Mouse (Mus musculus): ENCODE measurements at regions not wholly inside any gene's neighbourhood (a gene's known extent, or its start where the extent isn't known, plus 50 kb on each side); places are given as distances from the start of the nearest gene placed in this dataset.

DNA sequence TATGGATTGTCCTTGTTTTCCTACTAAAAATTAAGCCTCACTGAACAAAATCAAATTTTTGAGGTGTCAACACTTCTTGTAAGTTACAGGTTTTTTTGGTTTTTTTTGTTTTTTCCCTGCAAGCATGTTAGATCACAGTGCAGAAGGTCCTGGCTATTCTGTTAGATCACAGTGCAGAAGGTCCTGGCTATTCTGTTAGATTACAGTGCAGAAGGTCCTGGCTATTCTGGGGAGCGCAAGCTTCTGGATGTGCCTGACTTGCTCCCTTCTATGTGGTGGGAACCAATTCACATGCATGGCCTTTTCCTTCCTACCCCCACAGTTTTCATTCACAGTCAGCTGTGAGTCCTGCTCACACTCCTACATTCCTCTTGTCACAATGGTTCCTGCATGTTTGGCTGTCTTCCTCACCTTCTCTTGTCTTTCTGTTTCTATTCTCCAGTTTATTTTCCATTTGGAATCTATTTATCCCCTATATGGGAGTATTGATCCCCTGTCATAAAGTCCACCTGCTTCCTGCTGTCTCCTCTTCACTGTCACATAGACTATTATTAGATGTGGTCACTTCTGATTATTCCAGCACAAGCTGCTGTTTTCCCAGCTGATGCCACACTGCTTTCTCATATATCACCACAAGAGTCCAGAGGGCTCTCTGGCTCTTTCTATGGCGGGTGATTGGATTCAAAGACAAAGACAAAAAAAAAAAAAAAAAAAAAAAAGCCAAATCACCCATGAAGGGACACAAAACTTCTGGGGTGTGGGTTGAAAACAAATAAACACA, 866.3 kb upstream of the Gm5150 start:
- no peaks in the 10 kb centered on the region for H3K9me3 ChIP-seq (ENCODE audit: control insufficient read depth)
- ATAC-seq, result no peak
- H3K4me3 ChIP-seq (ENCODE audit: low read depth, low read length), result no peak overlapping the region
- H3K4me1 ChIP-seq (replicated peaks; ENCODE audit: control insufficient read depth, insufficient read depth, low read length), result no peaks in the 10 kb centered on the region
- H3K27me3 ChIP-seq (replicated peaks; ENCODE audit: control insufficient read depth, insufficient read depth, low read length), result no peaks in the 10 kb centered on the region
- no peak overlapping the region for H3K9ac ChIP-seq (ENCODE audit: low read depth, low read length)
- H3K36me3 ChIP-seq (ENCODE audit: control insufficient read depth, insufficient read depth), result no peaks in the 10 kb centered on the region
- H3K4me2 ChIP-seq (replicated peaks; ENCODE audit: low read depth), result no peak overlapping the region
- no peak for TF ChIP-seq CTCF (IDR thresholded peaks at IDR 0.05; ENCODE audit: low read depth)
- H3K27ac ChIP-seq (ENCODE audit: low read depth, low read length), result no peak overlapping the region
- 74% methylated on average over 2 of the region's 2 CpGs for WGBS

DNA sequence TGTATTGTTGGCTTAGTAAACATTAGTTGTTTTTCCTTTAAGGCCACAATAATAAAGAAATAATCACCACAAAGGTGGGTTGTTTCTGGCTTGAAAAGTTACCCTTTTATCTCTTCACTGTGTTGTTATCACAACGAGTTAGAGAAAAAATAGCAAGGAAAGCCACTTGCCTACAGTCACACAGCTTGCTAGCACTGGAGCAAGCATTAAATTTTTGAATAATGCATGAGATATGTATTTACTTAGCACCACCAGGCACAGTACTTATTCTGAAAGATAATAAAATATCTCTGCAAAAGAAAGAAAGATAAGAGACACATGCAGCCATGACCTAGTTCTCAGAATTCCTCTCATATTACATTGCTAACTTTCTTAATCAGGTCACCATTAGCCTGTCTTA, 853.8 kb upstream of the Gm5150 start:
- Histone ChIP-seq H3K36me3 (ENCODE audit: control insufficient read depth, insufficient read depth) (no peaks in the 10 kb centered on the region), H3K4me3 (ENCODE audit: low read depth, low read length) (no peak overlapping the region), H3K4me1 (replicated peaks; ENCODE audit: control insufficient read depth, insufficient read depth, low read length) (no peaks in the 10 kb centered on the region), H3K4me2 (replicated peaks; ENCODE audit: low read depth) (no peak overlapping the region), H3K9me3 (ENCODE audit: control insufficient read depth) (no peaks in the 10 kb centered on the region), H3K27me3 (replicated peaks; ENCODE audit: control insufficient read depth, insufficient read depth, low read length) (no peaks in the 10 kb centered on the region), H3K27ac (ENCODE audit: low read depth, low read length) (no peak overlapping the region), H3K9ac (ENCODE audit: low read depth, low read length) (no peak overlapping the region)
- ATAC-seq, result no peak
- TF ChIP-seq CTCF (IDR thresholded peaks at IDR 0.05; ENCODE audit: low read depth), result no peak
- WGBS, result 58% methylated on average over 1 of the region's 1 CpGs

DNA sequence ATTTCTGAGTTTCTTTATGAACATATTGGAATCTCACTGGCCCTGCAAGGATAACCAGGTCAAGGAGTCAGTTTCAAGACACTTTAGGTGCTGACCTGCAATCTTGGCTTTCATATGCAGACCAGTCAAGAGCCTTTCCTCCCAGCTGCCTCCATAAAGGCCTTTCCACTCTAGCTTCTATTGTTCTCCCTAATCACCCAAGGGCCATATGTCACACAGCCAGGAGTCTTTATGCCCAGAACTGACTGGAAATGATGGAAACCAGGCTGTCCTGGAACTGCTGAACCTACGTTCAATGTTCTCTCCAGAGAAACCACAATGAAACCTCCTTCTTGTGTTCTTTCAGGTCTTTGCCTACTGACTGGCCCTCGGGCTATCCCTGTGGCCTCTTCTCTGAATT, 852.7 kb upstream of the Gm5150 start:
- Histone ChIP-seq H3K4me3 (ENCODE audit: low read depth, low read length) (no peak overlapping the region), H3K27me3 (replicated peaks; ENCODE audit: control insufficient read depth, insufficient read depth, low read length) (no peaks in the 10 kb centered on the region), H3K9ac (ENCODE audit: low read depth, low read length) (no peak overlapping the region), H3K9me3 (ENCODE audit: control insufficient read depth) (no peaks in the 10 kb centered on the region), H3K27ac (ENCODE audit: low read depth, low read length) (no peak overlapping the region), H3K4me2 (replicated peaks; ENCODE audit: low read depth) (no peak overlapping the region), H3K36me3 (ENCODE audit: control insufficient read depth, insufficient read depth) (no peaks in the 10 kb centered on the region), H3K4me1 (replicated peaks; ENCODE audit: control insufficient read depth, insufficient read depth, low read length) (no peaks in the 10 kb centered on the region)
- 72% methylated on average over 2 of the region's 2 CpGs for WGBS
- no peak for TF ChIP-seq CTCF (IDR thresholded peaks at IDR 0.05; ENCODE audit: low read depth)
- ATAC-seq, result no peak

DNA sequence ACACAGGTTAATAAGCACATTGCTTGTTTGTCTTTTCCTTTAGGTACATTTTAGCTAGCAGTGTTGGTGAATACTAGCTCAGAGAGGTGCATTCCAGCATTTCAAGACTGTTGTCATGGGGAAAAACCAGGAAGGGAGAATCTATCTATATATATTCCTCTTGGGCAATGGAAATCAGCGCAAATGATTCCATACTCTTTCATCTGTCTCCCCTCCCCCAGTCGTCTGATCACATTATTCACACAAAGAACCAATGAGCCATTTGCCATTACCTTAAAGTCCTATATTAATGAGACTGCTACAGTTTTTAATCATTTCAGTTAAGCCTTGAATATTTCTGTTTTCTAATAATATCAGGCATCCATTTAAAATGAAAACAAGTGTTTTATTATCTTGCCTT, 849.0 kb upstream of the Gm5150 start:
- no peak for TF ChIP-seq CTCF (IDR thresholded peaks at IDR 0.05; ENCODE audit: low read depth)
- H3K27me3 ChIP-seq (replicated peaks; ENCODE audit: control insufficient read depth, insufficient read depth, low read length), result no peaks in the 10 kb centered on the region
- H3K27ac ChIP-seq (ENCODE audit: low read depth, low read length), result no peak overlapping the region
- H3K9ac ChIP-seq (ENCODE audit: low read depth, low read length), result no peak overlapping the region
- no peaks in the 10 kb centered on the region for H3K9me3 ChIP-seq (ENCODE audit: control insufficient read depth)
- 84% methylated on average over 2 of the region's 2 CpGs for WGBS
- no peaks in the 10 kb centered on the region for H3K4me1 ChIP-seq (replicated peaks; ENCODE audit: control insufficient read depth, insufficient read depth, low read length)
- ATAC-seq, result no peak
- H3K4me2 ChIP-seq (replicated peaks; ENCODE audit: low read depth), result no peak overlapping the region
- no peaks in the 10 kb centered on the region for H3K36me3 ChIP-seq (ENCODE audit: control insufficient read depth, insufficient read depth)
- H3K4me3 ChIP-seq (ENCODE audit: low read depth, low read length), result no peak overlapping the region

DNA sequence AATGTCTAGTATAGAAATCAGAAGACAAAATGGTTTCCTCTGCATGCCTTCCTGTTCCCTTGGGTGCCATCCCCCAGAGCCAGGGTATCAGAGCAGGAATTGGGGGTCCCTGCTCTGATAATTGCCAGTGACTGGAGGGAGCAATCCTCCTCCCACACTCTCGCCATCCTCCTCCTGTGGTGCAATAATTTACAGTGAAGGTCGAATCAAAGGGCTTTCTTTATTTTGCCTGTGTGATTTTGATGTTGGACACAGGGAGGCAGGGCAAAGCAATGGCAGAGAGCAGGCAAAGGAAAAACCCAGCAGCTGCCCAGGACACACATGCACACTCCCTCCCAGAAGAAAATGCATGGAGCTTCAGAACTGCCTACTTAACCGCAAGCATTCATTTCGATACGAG, 847.8 kb upstream of the Gm5150 start:
- Histone ChIP-seq H3K9me3 (ENCODE audit: control insufficient read depth) (no peaks in the 10 kb centered on the region), H3K4me2 (replicated peaks; ENCODE audit: low read depth) (no peak overlapping the region), H3K4me1 (replicated peaks; ENCODE audit: control insufficient read depth, insufficient read depth, low read length) (no peaks in the 10 kb centered on the region), H3K4me3 (ENCODE audit: low read depth, low read length) (no peak overlapping the region), H3K27me3 (replicated peaks; ENCODE audit: control insufficient read depth, insufficient read depth, low read length) (no peaks in the 10 kb centered on the region), H3K36me3 (ENCODE audit: control insufficient read depth, insufficient read depth) (no peaks in the 10 kb centered on the region), H3K27ac (ENCODE audit: low read depth, low read length) (no peak overlapping the region), H3K9ac (ENCODE audit: low read depth, low read length) (no peak overlapping the region)
- WGBS, result 62% methylated on average over 5 of the region's 5 CpGs
- no peak for TF ChIP-seq CTCF (IDR thresholded peaks at IDR 0.05; ENCODE audit: low read depth)
- ATAC-seq, result no peak

DNA sequence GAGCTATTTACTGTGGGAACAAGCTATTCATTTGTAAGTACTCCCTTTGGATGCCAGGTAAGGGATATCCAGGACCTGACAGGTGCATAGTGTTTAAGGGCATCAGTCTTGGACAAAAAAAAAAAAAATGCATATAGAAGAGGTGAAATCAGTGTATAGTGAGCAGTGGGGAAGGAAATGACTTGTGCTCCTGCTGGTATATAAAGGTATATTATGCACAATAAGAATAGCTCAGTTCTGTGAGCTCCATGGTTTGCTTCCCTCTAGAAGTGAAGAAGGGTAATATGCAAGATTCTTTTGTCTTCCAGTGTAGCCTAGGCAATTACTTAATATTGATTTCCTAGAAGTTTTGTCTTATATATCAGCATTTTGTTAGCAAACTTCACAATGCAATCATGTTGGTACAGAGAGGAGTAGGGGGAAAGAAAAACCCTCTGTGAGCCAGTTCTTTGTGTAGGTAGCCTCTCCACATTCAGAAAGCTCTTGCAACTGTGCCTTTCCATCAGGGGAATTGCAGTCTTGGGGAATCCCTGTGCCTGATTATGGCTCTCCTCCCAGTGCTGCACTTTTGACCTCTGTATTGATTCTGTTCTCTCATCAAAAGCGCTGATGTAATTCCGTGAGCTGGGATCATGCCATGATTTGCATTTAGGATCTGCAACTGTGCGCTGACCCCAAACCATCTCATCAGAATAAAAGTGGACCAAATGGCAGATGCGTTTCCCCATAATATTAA, 840.7 kb upstream of the Gm5150 start:
- TF ChIP-seq CTCF (IDR thresholded peaks at IDR 0.05; ENCODE audit: low read depth), result no peak
- H3K4me1 ChIP-seq (replicated peaks; ENCODE audit: control insufficient read depth, insufficient read depth, low read length), result no peaks in the 10 kb centered on the region
- H3K36me3 ChIP-seq (ENCODE audit: control insufficient read depth, insufficient read depth), result no peaks in the 10 kb centered on the region
- no peak overlapping the region for H3K4me2 ChIP-seq (replicated peaks; ENCODE audit: low read depth)
- ATAC-seq, result no peak
- H3K4me3 ChIP-seq (ENCODE audit: low read depth, low read length), result no peak overlapping the region
- no peak overlapping the region for H3K9ac ChIP-seq (ENCODE audit: low read depth, low read length)
- H3K27me3 ChIP-seq (replicated peaks; ENCODE audit: control insufficient read depth, insufficient read depth, low read length), result no peaks in the 10 kb centered on the region
- 50% methylated on average over 4 of the region's 4 CpGs for WGBS
- H3K9me3 ChIP-seq (ENCODE audit: control insufficient read depth), result no peaks in the 10 kb centered on the region
- no peak overlapping the region for H3K27ac ChIP-seq (ENCODE audit: low read depth, low read length)

Measured in intestine, postnatal 0 days (tissue).